Mouse (Mus musculus) myocyte (in vitro differentiated cells): ENCODE data around the gene Dapk2. TPM values are rescaled to one million over a fixed set of nuclear protein-coding genes. Genes with fewer than 3 reads are reported as not detected.

Source experiments
- H3K27me3 ChIP-seq: one replicate; pipeline ENCODE4 v1.6.1; 2011; ENCODE audit not compliant: control insufficient read depth, insufficient read depth, insufficient read length
- H3K36me3 ChIP-seq: one replicate; pipeline ENCODE4 v1.6.1; 2011; ENCODE audit not compliant: control insufficient read depth, insufficient read depth
- H3K4me2 ChIP-seq: one replicate; pipeline ENCODE4 v1.6.1; 2011; ENCODE audit warnings: low read depth, control low read depth
- H3K4me3 ChIP-seq: one replicate; pipeline ENCODE4 v1.5.1; 2011; ENCODE audit warnings: mild to moderate bottlenecking, control low read depth, moderate library complexity
- H3K79me2 ChIP-seq: one replicate; pipeline ENCODE4 v1.6.1; 2011; ENCODE audit not compliant: control insufficient read depth, insufficient read depth
- H3ac ChIP-seq: one replicate; pipeline ENCODE4 v1.6.1; 2011; ENCODE audit not compliant: control insufficient read depth, insufficient read length
- CEBPB ChIP-seq: IDR thresholded peaks from 2 replicates; pipeline ENCODE4 v1.6.1; 2011; ENCODE audit warnings: mild to moderate bottlenecking, moderate library complexity; ENCODE audit not compliant: poor library complexity, insufficient read depth, severe bottlenecking
- E2F4 ChIP-seq: IDR thresholded peaks from one replicate; pipeline ENCODE4 v1.6.1; 2011; ENCODE audit warnings: mild to moderate bottlenecking, control low read depth, moderate library complexity; ENCODE audit not compliant: insufficient read depth
- MAX ChIP-seq: IDR thresholded peaks from one replicate; pipeline ENCODE4 v1.6.1; 2011; ENCODE audit warnings: low read depth, mild to moderate bottlenecking, control low read depth
- MYOD1 ChIP-seq, 3 experiments: IDR thresholded peaks; one replicate each; pipeline ENCODE4 v1.6.1; 2011; ENCODE audit warnings: control low read depth in 2 of 3, low read depth in 2 of 3, mild to moderate bottlenecking in 2 of 3, moderate library complexity in 1 of 3; ENCODE audit not compliant: insufficient read length in 2 of 3, control insufficient read depth in 1 of 3
- MYOG ChIP-seq, 3 experiments: IDR thresholded peaks; one replicate each; pipeline ENCODE4 v1.6.1; 2011; ENCODE audit warnings: control low read depth in 2 of 3, low read depth in 2 of 3, mild to moderate bottlenecking in 2 of 3; ENCODE audit not compliant: insufficient read length in 2 of 3, control insufficient read depth in 1 of 3, insufficient read depth in 1 of 3
- POLR2A ChIP-seq: IDR thresholded peaks from one replicate; pipeline ENCODE4 v1.6.1; 2011; ENCODE audit warnings: low read depth, mild to moderate bottlenecking, control low read depth, moderate library complexity; ENCODE audit not compliant: insufficient read length
- POLR2AphosphoS2 ChIP-seq: IDR thresholded peaks from one replicate; pipeline ENCODE4 v1.6.1; 2011; ENCODE audit warnings: low read depth, control low read depth; ENCODE audit not compliant: insufficient read length
- REST ChIP-seq: IDR thresholded peaks from one replicate; pipeline ENCODE4 v1.6.1; 2011; ENCODE audit warnings: mild to moderate bottlenecking, control low read depth, moderate library complexity; ENCODE audit not compliant: insufficient read depth, insufficient read length
- SRF ChIP-seq: IDR thresholded peaks from one replicate; pipeline ENCODE4 v1.6.1; 2011; ENCODE audit warnings: low read depth; ENCODE audit not compliant: control insufficient read depth, insufficient read length
- TCF12 ChIP-seq: IDR thresholded peaks from one replicate; pipeline ENCODE4 v1.6.1; 2011; ENCODE audit warnings: mild to moderate bottlenecking, control low read depth; ENCODE audit not compliant: poor library complexity, insufficient read depth, severe bottlenecking
- TCF3 ChIP-seq: IDR thresholded peaks from one replicate; pipeline ENCODE4 v1.6.1; 2011; ENCODE audit warnings: low read depth, control low read depth; ENCODE audit not compliant: insufficient read length
- USF1 ChIP-seq: IDR thresholded peaks from one replicate; pipeline ENCODE4 v1.6.1; 2011; ENCODE audit warnings: low read depth, mild to moderate bottlenecking, control low read depth, moderate library complexity
- polyA plus RNA-seq: library from polyadenylated mRNA; unstranded; fragments of >200 nt; fragmentation: generic; extraction: Trizol; gene quantifications from one replicate; pipeline ENCODE4 v1.2.1, GENCODE M21; 2012; ENCODE audit warnings: missing spikeins

The Dapk2 gene
- polyA plus RNA-seq, 1 experiment = 51.3 TPM

DNA sequence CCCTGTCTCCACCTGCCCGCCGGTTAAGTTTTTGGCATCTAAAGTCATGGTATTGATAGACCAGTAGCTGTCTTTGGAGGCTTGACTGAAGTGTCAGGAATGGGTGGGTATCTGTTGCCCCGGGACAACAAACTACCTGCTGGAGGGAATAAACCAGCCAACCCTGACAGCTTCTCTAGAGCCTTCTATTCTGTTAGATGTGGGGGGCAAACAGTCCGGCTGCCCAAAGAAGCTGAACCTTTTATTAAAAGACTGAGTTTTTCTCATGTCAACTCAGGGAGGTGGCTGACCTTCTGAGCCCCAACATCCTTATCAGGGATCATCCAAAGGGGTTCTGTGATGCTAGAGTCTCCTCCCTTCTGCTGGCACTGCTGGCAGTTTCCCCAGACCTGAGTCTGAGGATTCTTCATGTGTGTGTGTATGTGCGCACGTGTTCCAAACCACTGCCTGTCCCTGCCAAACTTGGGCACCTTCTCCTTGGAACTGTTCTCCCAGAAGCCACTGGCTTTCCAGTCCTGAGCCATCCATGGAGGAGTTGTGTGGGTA is 935 bp downstream of the Dapk2 start:
- Histone ChIP-seq H3K4me3 (peak overlapping the region; percentile 27), H3ac (peak overlapping the region; percentile 13), H3K79me2 (peaks cover 46% of the 10 kb centered on the region), H3K4me2 (peak overlapping the region; percentile 67), H3K27me3 (no peaks in the 10 kb centered on the region), H3K36me3 (no peaks in the 10 kb centered on the region)
- TF ChIP-seq MAX = no peak
- no peak for TF ChIP-seq REST
- no peak for TF ChIP-seq MYOG (IDR thresholded peaks at IDR 0.05; ENCODE audit: control insufficient read depth in 1 of 3, insufficient read depth in 1 of 3, insufficient read length in 2 of 3, low read depth in 2 of 3)
- TF ChIP-seq MYOD1 (IDR thresholded peaks at IDR 0.05; ENCODE audit: control insufficient read depth in 1 of 3, insufficient read length in 2 of 3, low read depth in 2 of 3) = no peak
- no peak for TF ChIP-seq TCF3
- no peak for TF ChIP-seq SRF
- TF ChIP-seq POLR2AphosphoS2 = no peak
- no peak for TF ChIP-seq E2F4
- TF ChIP-seq CEBPB = no peak
- no peak for TF ChIP-seq USF1
- no peak for TF ChIP-seq POLR2A
- TF ChIP-seq TCF12 = no peak

DNA sequence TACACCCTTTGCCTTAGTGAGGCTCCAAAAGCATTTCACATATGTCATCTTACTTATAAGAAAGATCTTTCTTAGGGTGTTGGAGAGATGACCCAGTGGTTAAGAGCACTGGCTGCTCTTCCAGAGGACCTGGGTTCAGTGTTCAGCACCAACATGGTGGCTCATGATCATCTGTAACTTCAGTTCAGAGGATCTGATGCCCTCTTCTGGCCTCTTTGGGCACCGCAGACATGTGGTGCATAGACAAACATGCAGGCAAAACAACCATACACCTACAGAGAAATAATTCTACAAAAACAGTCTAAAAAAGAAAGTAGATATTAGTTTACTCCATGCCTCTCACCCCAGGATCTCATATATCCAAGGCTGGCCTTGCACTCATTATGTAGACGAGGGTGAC is 2.1 kb downstream of the Dapk2 start:
- H3K4me3 ChIP-seq = peak overlapping the region; percentile 27
- peaks cover 57% of the 10 kb centered on the region for H3K79me2 ChIP-seq
- H3K4me2 ChIP-seq = peak overlapping the region; percentile 67
- no peaks in the 10 kb centered on the region for H3K36me3 ChIP-seq
- no peaks in the 10 kb centered on the region for H3K27me3 ChIP-seq
- no peak overlapping the region for H3ac ChIP-seq
- TF ChIP-seq TCF3 (no peak), POLR2AphosphoS2 (no peak), MAX (no peak), E2F4 (no peak), POLR2A (no peak), MYOD1 (IDR thresholded peaks at IDR 0.05; ENCODE audit: control insufficient read depth in 1 of 3, insufficient read length in 2 of 3, low read depth in 2 of 3) (no peak), MYOG (IDR thresholded peaks at IDR 0.05; ENCODE audit: control insufficient read depth in 1 of 3, insufficient read depth in 1 of 3, insufficient read length in 2 of 3, low read depth in 2 of 3) (no peak), USF1 (no peak), CEBPB (no peak), SRF (no peak), TCF12 (no peak), REST (no peak)

DNA sequence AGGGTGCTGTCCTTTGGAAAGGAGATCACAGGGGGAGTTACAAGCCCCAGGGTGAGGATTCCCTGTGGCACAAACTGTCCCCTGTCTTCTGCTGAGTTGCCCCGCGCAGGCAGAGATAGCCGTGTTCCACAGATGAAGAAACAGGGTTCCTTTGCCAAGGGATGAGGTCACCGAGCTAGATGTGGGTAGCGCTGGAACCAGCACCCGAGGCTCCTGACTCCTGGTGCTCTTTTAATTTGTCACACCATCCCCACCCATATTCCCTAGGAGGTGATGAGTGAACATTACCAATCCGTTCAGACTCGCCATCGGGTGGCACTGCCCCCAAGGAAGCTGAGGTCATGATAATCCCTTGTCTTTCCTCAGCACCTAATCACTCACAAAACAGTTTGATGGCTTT is 5.0 kb downstream of the Dapk2 start:
- peaks cover 66% of the 10 kb centered on the region for H3K79me2 ChIP-seq
- H3K4me2 ChIP-seq = peak overlapping the region; percentile 21
- no peak overlapping the region for H3ac ChIP-seq
- TF ChIP-seq SRF = no peak
- no peak for TF ChIP-seq MAX
- TF ChIP-seq MYOG (IDR thresholded peaks at IDR 0.05; ENCODE audit: control insufficient read depth in 1 of 3, insufficient read depth in 1 of 3, insufficient read length in 2 of 3, low read depth in 2 of 3) = no peak
- no peak for TF ChIP-seq MYOD1 (IDR thresholded peaks at IDR 0.05; ENCODE audit: control insufficient read depth in 1 of 3, insufficient read length in 2 of 3, low read depth in 2 of 3)
- no peak for TF ChIP-seq USF1
- no peak for TF ChIP-seq TCF12
- no peak for TF ChIP-seq TCF3
- TF ChIP-seq CEBPB = no peak
- TF ChIP-seq E2F4 = no peak
- TF ChIP-seq POLR2A = no peak
- TF ChIP-seq REST = no peak
- TF ChIP-seq POLR2AphosphoS2 = no peak
- no peaks in the 10 kb centered on the region for H3K27me3 ChIP-seq
- H3K36me3 ChIP-seq = peaks cover 13% of the 10 kb centered on the region
- H3K4me3 ChIP-seq = no peak overlapping the region

DNA sequence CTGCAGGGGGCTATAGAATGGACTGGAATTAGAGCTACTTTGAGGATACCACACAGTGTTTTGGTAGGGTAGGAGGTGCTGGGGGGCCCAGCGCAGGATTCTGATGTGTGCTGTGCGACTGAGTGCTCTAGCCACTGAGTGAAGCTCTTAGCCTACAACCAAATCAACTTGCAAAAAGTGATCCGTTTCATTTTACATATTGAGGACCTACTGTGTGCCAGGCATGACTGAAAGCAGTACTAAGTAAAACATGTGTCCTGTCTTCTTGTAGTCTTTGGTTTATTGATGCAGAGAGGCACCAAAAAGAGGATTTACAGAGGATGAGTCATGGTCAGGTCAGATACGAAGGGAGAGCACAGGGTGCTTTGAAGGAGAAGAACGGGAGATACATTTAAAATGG is 9.2 kb downstream of the Dapk2 start:
- TF ChIP-seq MAX = no peak
- TF ChIP-seq SRF = no peak
- TF ChIP-seq TCF3 = no peak
- TF ChIP-seq CEBPB = no peak
- no peak for TF ChIP-seq E2F4
- no peak for TF ChIP-seq TCF12
- TF ChIP-seq POLR2A = no peak
- TF ChIP-seq USF1 = no peak
- TF ChIP-seq MYOD1 (IDR thresholded peaks at IDR 0.05; ENCODE audit: control insufficient read depth in 1 of 3, insufficient read length in 2 of 3, low read depth in 2 of 3) = no peak
- peaks cover 33% of the 10 kb centered on the region for H3K79me2 ChIP-seq

DNA sequence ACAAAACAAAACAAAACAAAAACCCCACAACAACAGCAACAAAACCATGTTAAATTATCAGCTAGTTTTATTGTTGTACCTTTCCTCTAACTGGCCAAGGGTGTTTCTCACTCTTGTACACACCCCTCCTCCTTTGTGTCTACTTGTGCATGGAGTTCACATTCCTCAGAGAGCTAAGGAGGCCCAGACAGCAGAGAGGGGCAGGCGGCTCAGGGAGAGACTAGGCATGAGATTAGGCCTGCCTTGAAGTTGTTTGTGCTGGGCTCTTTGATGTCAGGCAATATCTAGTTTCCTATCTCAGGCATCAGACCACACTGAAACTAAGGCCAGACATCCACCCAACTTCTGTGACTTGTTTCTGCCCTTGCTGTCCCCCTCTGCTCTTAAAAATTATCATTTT is 10.2 kb downstream of the Dapk2 start:
- Histone ChIP-seq H3K4me3 (no peak overlapping the region), H3K4me2 (no peak overlapping the region), H3K79me2 (peaks cover 28% of the 10 kb centered on the region), H3ac (no peak overlapping the region), H3K27me3 (no peaks in the 10 kb centered on the region), H3K36me3 (peaks cover 26% of the 10 kb centered on the region)
- TF ChIP-seq E2F4 (no peak), TCF3 (no peak), POLR2A (no peak), MAX (no peak), REST (no peak), POLR2AphosphoS2 (no peak), SRF (no peak)

More for the DNA sequence above, 9.2 kb downstream of the Dapk2 start:
- no peak overlapping the region for H3K4me2 ChIP-seq
- no peak overlapping the region for H3K4me3 ChIP-seq
- peaks cover 26% of the 10 kb centered on the region for H3K36me3 ChIP-seq
- H3K27me3 ChIP-seq = no peaks in the 10 kb centered on the region
- H3ac ChIP-seq = no peak overlapping the region
